Mouse (Mus musculus) adipose tissue, adult 10 weeks (tissue): ENCODE measurements around the gene Fcer1a. TPM values are rescaled to one million over a fixed set of nuclear protein-coding genes. Genes with fewer than 3 reads are reported as not detected.

ENCODE experiments used
- polyA plus RNA-seq: library from polyadenylated mRNA; stranded (reverse); fragments of 350-450 nt; fragmentation: Illumina TruSeq; extraction: RNeasy Lipid Tissue Mini Kit (QIAGEN cat#74804); gene quantifications from one replicate; pipeline ENCODE4 v1.2.3, GENCODE M21; 2014; ENCODE audit warnings: low read depth, low replicate concordance

Fcer1a gene
- 0.55 TPM for polyA plus RNA-seq

DNA sequence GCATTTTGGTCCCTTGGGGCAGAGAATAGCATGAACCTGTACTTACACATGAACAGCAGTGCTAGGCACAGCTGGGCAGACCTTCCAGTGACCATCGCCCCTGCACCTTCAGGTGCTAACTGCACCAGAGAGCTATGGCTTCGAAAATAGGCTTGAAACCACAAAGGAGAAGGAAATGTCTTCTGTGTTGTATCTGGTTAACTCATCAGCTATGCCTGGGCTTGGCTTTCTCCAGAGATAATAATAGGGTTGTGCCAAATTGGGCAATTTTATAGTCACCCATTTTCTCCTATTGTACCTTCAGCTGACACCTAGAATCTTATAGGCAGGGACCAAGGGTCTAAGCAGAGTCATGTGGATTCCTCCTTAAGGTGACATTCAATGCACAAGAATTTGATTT is at the start of gene Fcer1a:
Gene Fcer1a (minus strand): TSS at position 134 of the 400 bp plus-strand sequence.

GRCm38 (mm10) chr1:173265701-173266100 is 38.7 kb upstream of the Fcer1a start, which contains the start of gene Olfr418:
Gene Olfr418 (plus strand): TSS chr1:173266001.

GRCm38 (mm10) chr1:173212092-173212491 is 14.9 kb downstream of the Fcer1a start, which contains the start of gene Olfr1404:
Gene Olfr1404 (plus strand): TSS chr1:173212392.

GRCm38 (mm10) chr1:173197508-173197907 is 29.5 kb downstream of the Fcer1a start, which contains the start of gene Olfr218:
Gene Olfr218 (plus strand): TSS chr1:173197808.

DNA sequence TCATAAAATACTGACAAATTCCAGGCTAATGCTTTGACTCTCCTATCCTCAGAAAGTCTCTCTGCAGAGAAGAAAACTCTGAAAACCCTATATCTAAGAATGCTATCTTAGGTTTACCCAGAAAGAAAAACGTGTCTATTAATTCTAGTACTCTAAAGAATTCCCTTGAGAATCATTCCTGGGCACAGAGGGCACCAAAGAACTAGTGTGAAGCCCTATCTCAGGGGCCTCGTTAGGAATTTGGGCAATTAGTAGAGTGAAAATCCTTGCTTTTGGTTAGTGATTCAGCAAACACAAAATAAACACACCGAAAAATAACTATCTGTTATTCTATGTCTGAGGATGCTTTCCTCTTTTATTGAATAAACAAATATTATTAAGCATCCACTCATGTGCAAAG is 36.5 kb downstream of the Fcer1a start, which contains the start of gene Olfr1406:
Gene Olfr1406 (minus strand): TSS at position 101 of the 400 bp plus-strand sequence.

Other genes starting within 250 kb of the Fcer1a start
- not detected for gene Olfr1408, start 89.8 kb downstream of the Fcer1a start, polyA plus RNA-seq
- gene Olfr1406, start 36.6 kb downstream of the Fcer1a start, polyA plus RNA-seq = not detected
- not detected for gene Olfr218, start 29.4 kb downstream of the Fcer1a start, polyA plus RNA-seq
- gene Olfr1404, start 14.8 kb downstream of the Fcer1a start, polyA plus RNA-seq = not detected
- not detected for gene Olfr418, start 38.8 kb upstream of the Fcer1a start, polyA plus RNA-seq
- gene Mptx2, start 50.6 kb upstream of the Fcer1a start, polyA plus RNA-seq = not detected
- 5.3 TPM for gene Ackr1, start 106.5 kb upstream of the Fcer1a start, polyA plus RNA-seq
- 4.7 TPM for gene Aim2, start 123.7 kb upstream of the Fcer1a start, polyA plus RNA-seq
- gene Cadm3, start 140.5 kb upstream of the Fcer1a start, polyA plus RNA-seq = 6.9 TPM